Mouse (Mus musculus) liver, postnatal 0 days (tissue): ENCODE data around the gene Kcnn1.

Source experiments
- CTCF ChIP-seq: sonication (generic); IDR thresholded peaks from 2 replicates; pipeline ENCODE4 v1.5.1; 2016; ENCODE audit warnings: antibody characterized with exemption, low read depth
- EP300 ChIP-seq: IDR thresholded peaks from 2 replicates; pipeline ENCODE4 v1.6.1; 2016; ENCODE audit warnings: antibody characterized with exemption, low read depth, mild to moderate bottlenecking

- TF ChIP-seq CTCF (no peak), EP300 (no peak)
Observed at GRCm38 (mm10) chr8:70807304-70807703, 55.8 kb downstream of the Kcnn1 start.
